Mouse (Mus musculus) lung, adult 2 months (tissue): ENCODE data around the gene Olfr572.

Source experiments
- CTCF ChIP-seq: fragments of 200-500 bp; IDR thresholded peaks from 2 replicates; pipeline ENCODE4 v1.5.1; 2011; ENCODE audit warnings: mild to moderate bottlenecking, low read length, control low read depth; ENCODE audit not compliant: insufficient read depth
- POLR2A ChIP-seq: fragments of 200-500 bp; IDR thresholded peaks from 2 replicates; pipeline ENCODE4 v1.6.1; 2011; ENCODE audit warnings: low read depth, mild to moderate bottlenecking, control low read depth, low read length, borderline replicate concordance; ENCODE audit errors: extremely low read depth

- TF ChIP-seq CTCF, result no peak
- TF ChIP-seq POLR2A, result no peak
Measured at GRCm38 (mm10) chr7:102958593-102958992, 34.4 kb downstream of the Olfr572 start, which contains the start of gene Olfr575.
